Mouse (Mus musculus) forebrain, embryonic 15.5 days (tissue): Measurements from ENCODE around the gene Fxn. TPM values are rescaled to one million over a fixed set of nuclear protein-coding genes. Genes with fewer than 3 reads are reported as not detected.
"Not testable (repeated sequence)": the region's sequence is repeated elsewhere in the genome, so short reads cannot be mapped to it uniquely, and the experiment has no call there.

ENCODE experiments used
- ATAC-seq: fragments of 200-750 bp; cut with Nextera tagmentation; replicated peaks from 2 replicates; pipeline ENCODE4 v1.8.0; 2017; ENCODE audit warnings: mild to moderate bottlenecking, moderate TSS enrichment, moderate library complexity
- H3K27ac ChIP-seq: fragments of 300-500 bp; sonication (generic); replicated peaks from 2 replicates; pipeline ENCODE4 v1.5.1; 2015; ENCODE audit warnings: mild to moderate bottlenecking, inconsistent platforms
- H3K27me3 ChIP-seq: fragments of 300-500 bp; sonication (generic); 2 replicates; pipeline ENCODE4 v1.6.1; 2015; ENCODE audit warnings: inconsistent platforms
- H3K36me3 ChIP-seq: fragments of 300-500 bp; sonication (generic); 2 replicates; pipeline ENCODE4 v1.6.1; 2015; ENCODE audit warnings: mild to moderate bottlenecking, inconsistent platforms
- H3K4me1 ChIP-seq: fragments of 300-500 bp; sonication (generic); 2 replicates; pipeline ENCODE4 v1.6.1; 2015; ENCODE audit warnings: inconsistent platforms
- H3K4me2 ChIP-seq: fragments of 300-500 bp; sonication (generic); replicated peaks from 2 replicates; pipeline ENCODE4 v1.6.1; 2015; ENCODE audit warnings: mild to moderate bottlenecking, inconsistent platforms
- H3K4me3 ChIP-seq: fragments of 300-500 bp; sonication (generic); 2 replicates; pipeline ENCODE4 v1.5.1; 2015; ENCODE audit warnings: mild to moderate bottlenecking, inconsistent platforms
- H3K9ac ChIP-seq: fragments of 300-500 bp; sonication (generic); replicated peaks from 2 replicates; pipeline ENCODE4 v1.6.1; 2015; ENCODE audit warnings: mild to moderate bottlenecking, inconsistent platforms
- H3K9me3 ChIP-seq: fragments of 300-500 bp; sonication (generic); 2 replicates; pipeline ENCODE4 v1.6.1; 2016; ENCODE audit warnings: inconsistent platforms
- WGBS: fragments of 180-500 bp; shearing (Covaris S2); methylation state at CpG from one replicate; pipeline ENCODE4 v1.1.7; 2015; ENCODE audit warnings: mixed read lengths; 5-methylcytosine and 5-hydroxymethylcytosine counted together
- polyA plus RNA-seq: library from polyadenylated mRNA; unstranded; fragments of >200 nt; fragmentation: Nextera tagmentation; extraction: Ambion mirVana; gene quantifications from 2 replicates; pipeline ENCODE4 v1.2.1, GENCODE M21; 2015

The Fxn gene
- polyA plus RNA-seq, 1 experiment from 2014 or later = 43.4 TPM

DNA sequence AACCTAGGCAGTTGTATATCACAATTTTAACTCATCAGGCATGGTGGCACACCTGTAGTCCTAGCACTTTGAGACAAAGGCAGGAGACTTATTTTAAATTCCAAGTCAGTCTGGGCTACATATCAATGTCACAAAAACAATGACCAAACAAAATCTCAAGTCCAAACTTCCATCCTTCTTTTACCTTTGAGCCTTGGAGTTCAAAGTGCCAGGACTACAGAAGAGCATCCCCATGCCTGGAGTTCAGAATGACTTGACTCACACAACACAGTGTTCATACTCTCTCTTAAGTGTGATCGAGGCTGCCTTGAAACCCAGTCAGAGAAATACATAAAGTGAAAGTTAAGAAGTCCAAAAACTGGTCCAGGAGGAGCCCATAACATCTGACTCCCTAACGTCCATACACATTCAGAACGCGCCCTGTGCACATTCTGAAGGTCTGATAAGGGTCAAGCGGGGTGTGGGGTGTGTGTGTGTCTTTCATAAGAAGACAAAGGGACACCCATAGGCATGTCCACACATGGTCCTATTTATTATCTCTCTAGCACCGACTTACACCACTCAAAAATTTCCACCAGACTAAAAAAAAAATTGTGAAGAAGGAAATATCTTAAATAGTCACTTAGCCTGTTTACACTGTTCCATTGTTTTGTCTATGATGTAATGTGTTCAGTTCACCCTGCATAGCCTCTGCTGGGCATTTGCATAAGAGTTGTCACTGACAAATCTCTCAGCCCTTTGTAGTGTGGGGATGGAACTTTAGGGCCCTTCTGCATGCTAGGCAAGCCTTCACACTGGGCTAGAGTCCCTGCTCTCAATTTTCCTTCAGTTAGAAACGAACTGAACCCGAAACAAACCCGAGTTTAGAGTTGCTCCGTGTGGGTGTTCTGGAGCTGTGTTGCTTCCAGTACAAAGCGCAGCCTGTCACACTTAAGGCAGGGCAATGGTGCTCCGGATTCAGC is 20.7 kb downstream of the Fxn start:
- Histone ChIP-seq H3K4me1 (no peaks in the 10 kb centered on the region; the same call in 1 of the 2 replicates), H3K36me3 (0 out of 2 replicates have a peak, but pooled peaks cover 3% of the 10 kb centered on the region), H3K9ac (no peak overlapping the region), H3K9me3 (no peaks in the 10 kb centered on the region), H3K4me3 (no peak overlapping the region), H3K27ac (peak overlapping the region; percentile 37; the same call in 1 of the 2 replicates), H3K4me2 (no peak overlapping the region), H3K27me3 (no peaks in the 10 kb centered on the region)
- peak; percentile 55; the same call in 1 of the 2 replicates for ATAC-seq
- 64% methylated on average over 12 of the region's 12 CpGs for WGBS

DNA sequence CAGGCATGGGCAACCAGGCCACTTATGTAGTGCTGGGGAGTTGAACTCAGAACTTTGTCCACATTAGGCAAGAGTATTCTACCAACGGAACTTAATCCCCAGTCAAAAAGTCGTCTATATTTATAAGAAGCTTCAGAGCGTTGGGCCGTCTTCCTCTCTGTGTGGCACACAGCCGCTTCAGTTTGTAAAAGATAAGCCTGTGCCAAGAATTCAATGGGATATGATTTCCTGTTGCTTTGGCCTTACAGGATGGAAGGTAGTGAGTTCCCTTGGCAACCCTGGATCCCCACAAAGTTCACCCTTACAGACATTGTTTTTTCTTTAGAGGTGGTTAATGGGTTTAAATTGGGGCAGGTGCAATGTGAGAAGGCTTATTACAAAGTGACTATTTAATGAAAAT is 22.0 kb downstream of the Fxn start:
- Histone ChIP-seq H3K4me1 (peaks cover 3% of the 10 kb centered on the region; the same call in 1 of the 2 replicates), H3K36me3 (no peaks in the 10 kb centered on the region), H3K9me3 (no peaks in the 10 kb centered on the region), H3K27ac (no peak overlapping the region), H3K27me3 (no peaks in the 10 kb centered on the region), H3K4me2 (no peak overlapping the region), H3K9ac (no peak overlapping the region), H3K4me3 (no peak overlapping the region)
- 73% methylated on average over 5 of the region's 5 CpGs for WGBS
- ATAC-seq = no peak

DNA sequence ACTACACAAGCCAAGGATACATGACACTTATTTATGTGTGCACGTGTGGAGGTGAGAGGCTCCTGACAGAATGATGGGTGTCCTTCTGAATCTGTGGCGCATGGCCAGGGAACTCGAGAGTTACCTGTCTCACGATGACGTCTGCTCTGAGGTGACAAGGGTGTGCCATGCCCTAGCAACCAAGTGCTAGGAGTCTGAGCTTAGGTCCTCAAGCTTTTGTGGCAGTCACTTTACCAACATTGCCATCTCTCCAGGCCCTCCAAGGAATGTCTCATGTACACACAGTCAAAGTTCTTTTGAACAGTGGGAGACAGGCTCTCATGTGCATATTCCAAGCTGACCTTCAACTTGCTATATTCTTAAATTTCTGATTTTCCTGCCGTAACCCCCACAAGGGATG is 22.4 kb downstream of the Fxn start:
- H3K9me3 ChIP-seq = no peaks in the 10 kb centered on the region
- no peak overlapping the region for H3K4me2 ChIP-seq
- H3K27me3 ChIP-seq = no peaks in the 10 kb centered on the region; the same call in 1 of the 2 replicates
- H3K9ac ChIP-seq = no peak overlapping the region
- 97% methylated on average over 6 of the region's 6 CpGs for WGBS
- H3K4me1 ChIP-seq = peaks cover 3% of the 10 kb centered on the region; the same call in 1 of the 2 replicates
- no peaks in the 10 kb centered on the region for H3K36me3 ChIP-seq
- H3K4me3 ChIP-seq = no peak overlapping the region
- ATAC-seq = no peak
- H3K27ac ChIP-seq = no peak overlapping the region

DNA sequence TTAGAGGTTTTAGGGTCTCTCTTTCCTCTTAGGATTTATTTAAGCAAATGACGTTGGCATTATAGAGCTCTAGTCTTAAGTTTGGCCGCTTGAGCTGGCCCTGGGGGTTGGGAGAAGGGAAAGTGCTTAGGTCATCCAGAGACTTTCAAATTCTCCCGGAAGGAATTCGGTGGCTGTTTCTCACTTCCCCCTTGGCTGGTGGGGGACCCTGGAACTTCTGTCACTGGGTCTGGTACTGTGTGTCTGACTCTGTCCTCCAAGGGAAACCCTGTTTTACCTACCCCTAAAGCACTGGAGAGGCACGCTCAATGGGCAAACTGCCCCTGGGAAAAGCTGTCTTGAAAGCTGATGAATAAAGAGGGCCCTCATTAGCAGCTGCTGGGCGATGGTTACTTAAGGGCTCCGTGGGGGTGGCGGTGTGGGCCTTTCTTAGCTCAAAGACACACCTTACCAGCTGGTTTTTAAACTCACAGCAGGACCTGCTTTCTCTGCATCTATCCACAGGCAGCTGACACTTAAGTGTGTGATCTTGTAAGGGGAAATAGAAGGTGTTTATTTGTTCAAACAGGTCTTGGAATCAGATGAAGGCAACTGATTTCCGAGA is 26.6 kb downstream of the Fxn start:
- Histone ChIP-seq H3K36me3 (no peaks in the 10 kb centered on the region), H3K9me3 (no peaks in the 10 kb centered on the region), H3K9ac (no peak overlapping the region), H3K27me3 (no peaks in the 10 kb centered on the region; the same call in 1 of the 2 replicates), H3K4me3 (no peak overlapping the region), H3K4me2 (no peak overlapping the region), H3K27ac (no peak overlapping the region), H3K4me1 (peaks cover 7% of the 10 kb centered on the region)
- no peak for ATAC-seq
- WGBS = 17% methylated on average over 9 of the region's 9 CpGs

DNA sequence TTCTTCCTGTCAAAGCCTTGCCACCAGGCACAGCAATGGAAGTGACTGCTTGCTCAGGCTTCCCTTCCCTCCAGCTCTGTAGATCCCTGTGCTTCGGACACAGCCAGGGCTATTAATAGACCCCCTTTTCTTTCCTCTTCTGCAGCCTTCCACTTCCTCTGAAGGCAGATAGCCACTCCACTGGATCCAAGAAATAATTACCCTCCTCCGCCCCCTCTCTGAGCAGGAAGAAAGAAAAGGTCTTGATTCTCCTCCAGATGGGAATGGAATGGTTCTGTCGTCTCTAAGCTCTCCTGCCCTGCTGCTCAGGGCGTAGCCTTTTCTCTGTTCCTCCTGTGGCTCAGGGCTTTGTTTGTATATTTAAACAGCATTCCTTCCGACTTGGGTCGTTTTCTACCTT is 28.5 kb downstream of the Fxn start:
- H3K27ac ChIP-seq = no peak overlapping the region

DNA sequence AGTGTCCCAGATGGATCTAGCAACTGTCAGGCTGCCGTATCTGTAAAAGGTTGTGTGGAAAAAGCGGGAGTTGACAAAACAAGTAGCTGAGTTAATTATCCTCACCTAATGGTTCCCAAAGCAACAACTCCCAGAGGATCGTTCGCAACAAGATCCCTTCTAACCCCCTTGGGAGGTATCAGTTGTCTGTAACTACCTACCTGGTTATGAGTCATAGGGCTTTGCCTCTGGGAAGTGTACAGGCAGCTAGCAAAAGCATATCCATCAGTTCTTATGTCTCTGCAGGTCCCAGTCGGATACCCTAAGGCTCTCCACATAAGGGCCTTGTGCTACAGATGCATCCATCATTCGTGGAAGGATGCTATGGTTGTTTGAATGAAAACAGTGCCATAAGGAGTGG is 37.1 kb downstream of the Fxn start:
- 82% methylated on average over 6 of the region's 6 CpGs for WGBS
- H3K27ac ChIP-seq = no peak overlapping the region
- no peak overlapping the region for H3K4me2 ChIP-seq
- ATAC-seq = no peak
- no peak overlapping the region for H3K4me3 ChIP-seq
- no peaks in the 10 kb centered on the region for H3K9me3 ChIP-seq
- no peaks in the 10 kb centered on the region for H3K36me3 ChIP-seq
- no peak overlapping the region for H3K9ac ChIP-seq
- no peaks in the 10 kb centered on the region for H3K4me1 ChIP-seq
- H3K27me3 ChIP-seq = no peaks in the 10 kb centered on the region

More for the DNA sequence above, 28.5 kb downstream of the Fxn start:
- WGBS = 12% methylated on average over 6 of the region's 6 CpGs
- H3K9ac ChIP-seq = no peak overlapping the region
- ATAC-seq = no peak
- H3K4me3 ChIP-seq = no peak overlapping the region
- no peaks in the 10 kb centered on the region for H3K36me3 ChIP-seq
- no peaks in the 10 kb centered on the region; the same call in 1 of the 2 replicates for H3K27me3 ChIP-seq
- no peaks in the 10 kb centered on the region for H3K9me3 ChIP-seq
- peaks cover 7% of the 10 kb centered on the region for H3K4me1 ChIP-seq
- H3K4me2 ChIP-seq = no peak overlapping the region

DNA sequence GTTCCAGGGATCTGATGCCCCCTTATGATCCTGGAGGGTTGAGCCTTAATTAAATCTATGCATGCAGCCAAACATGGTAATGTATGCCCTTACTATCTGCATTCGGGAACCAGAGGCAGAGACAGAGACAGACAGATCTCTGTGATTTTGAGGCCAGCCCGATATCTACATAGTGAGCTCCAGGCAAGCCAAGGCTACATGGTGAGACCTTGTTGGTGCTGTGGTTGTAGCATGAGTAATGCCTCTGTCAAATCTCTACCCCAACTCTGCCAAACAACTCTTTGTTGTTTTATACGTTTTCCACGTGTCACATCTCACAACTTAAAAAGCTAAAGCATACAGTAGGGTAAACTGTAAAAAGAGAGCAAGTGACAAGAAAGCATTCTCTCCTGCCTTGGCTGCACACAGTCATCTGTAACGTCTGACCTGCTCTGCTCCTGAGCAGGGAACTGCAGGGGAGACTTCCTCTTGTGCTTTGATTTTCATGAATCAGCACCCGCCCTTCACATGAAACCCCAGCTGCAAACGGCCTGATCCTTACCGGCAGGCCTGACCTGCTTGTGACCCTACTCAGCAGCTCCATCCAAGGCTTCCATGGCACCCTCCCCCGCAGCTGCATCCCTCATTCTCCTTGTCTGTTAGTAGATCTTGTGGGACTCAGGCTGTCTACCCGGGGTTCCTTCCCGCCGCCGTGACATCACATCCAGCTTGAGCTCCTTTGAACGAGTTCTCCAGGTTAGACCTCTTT is 38.4 kb downstream of the Fxn start:
- no peak overlapping the region for H3K9ac ChIP-seq
- H3K27me3 ChIP-seq = no peaks in the 10 kb centered on the region
- H3K9me3 ChIP-seq = no peaks in the 10 kb centered on the region
- H3K4me2 ChIP-seq = no peak overlapping the region
- WGBS = 42% methylated on average over 14 of the region's 14 CpGs
- H3K27ac ChIP-seq = no peak overlapping the region
- no peak for ATAC-seq
- no peaks in the 10 kb centered on the region for H3K36me3 ChIP-seq
- no peaks in the 10 kb centered on the region for H3K4me1 ChIP-seq
- no peak overlapping the region for H3K4me3 ChIP-seq

DNA sequence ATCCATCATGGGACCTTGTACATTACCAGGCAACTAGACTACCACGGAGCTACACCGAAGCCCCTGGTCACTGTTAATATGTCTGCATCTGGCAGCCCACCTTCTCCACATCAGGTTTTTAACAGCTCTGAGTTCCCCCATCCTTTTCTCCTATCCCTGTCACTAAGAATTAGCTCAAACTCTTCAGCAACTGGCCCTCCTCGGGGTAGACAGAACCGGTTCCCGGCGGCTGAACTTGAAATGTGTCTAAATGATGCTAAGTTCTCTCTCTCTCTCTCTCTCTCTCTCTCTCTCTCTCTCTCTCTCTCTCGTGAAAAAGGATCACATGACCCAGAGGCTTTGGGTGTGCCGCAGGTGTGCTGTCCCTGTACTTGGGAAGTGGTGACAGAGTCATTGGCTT is 39.1 kb downstream of the Fxn start:
- Histone ChIP-seq H3K9ac (no peak overlapping the region), H3K4me3 (no peak overlapping the region), H3K9me3 (no peaks in the 10 kb centered on the region), H3K36me3 (no peaks in the 10 kb centered on the region), H3K4me2 (no peak overlapping the region), H3K4me1 (no peaks in the 10 kb centered on the region), H3K27ac (no peak overlapping the region), H3K27me3 (no peaks in the 10 kb centered on the region)
- ATAC-seq = no peak
- WGBS = 90% methylated on average over 8 of the region's 8 CpGs

DNA sequence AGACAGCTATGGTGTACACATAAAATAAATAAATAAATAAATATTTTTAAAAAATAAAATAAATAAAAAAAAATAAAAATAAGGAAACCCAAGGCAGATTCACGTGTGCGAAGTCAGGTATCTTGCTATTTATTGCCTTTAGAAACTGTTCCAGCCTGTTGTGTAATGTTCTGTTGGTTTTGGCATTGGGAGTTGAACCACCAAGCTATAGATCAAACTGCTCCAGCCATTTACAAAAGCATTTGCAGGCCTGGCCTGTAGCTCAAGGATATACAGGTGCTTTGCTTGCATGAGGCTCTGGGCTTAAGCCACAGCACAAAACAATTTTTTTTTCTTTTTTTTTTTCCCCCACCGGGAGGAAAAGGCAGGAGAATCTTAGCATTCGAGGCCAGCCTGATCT is 42.4 kb downstream of the Fxn start:
- H3K9me3 ChIP-seq = no peaks in the 10 kb centered on the region
- no peak overlapping the region for H3K27ac ChIP-seq
- 90% methylated on average over 4 of the region's 4 CpGs for WGBS
- no peaks in the 10 kb centered on the region for H3K4me1 ChIP-seq
- H3K36me3 ChIP-seq = no peaks in the 10 kb centered on the region
- H3K27me3 ChIP-seq = no peaks in the 10 kb centered on the region
- no peak overlapping the region for H3K9ac ChIP-seq
- H3K4me3 ChIP-seq = no peak overlapping the region
- H3K4me2 ChIP-seq = no peak overlapping the region
- no peak for ATAC-seq

DNA sequence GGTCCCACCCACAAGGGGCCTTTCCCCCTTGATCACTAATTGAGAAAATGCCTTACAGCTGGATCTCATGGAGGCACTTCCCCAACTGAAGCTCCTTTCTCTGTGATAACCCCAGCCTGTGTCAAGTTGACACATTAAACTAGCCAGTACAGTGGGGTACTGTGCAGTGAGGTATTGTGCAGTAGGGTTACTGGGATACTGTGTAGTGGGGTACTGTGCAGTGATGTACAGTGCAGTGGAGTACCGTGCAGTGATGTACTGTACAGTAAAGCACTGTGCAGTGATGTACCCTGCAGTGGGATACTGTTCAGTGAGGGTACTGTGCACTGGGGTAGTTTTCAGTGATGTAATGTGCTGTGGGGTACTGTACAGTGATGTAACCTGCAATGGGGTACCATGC is 48.0 kb downstream of the Fxn start:
- ATAC-seq, H3K9me3 ChIP-seq, H3K4me1 ChIP-seq, H3K27me3 ChIP-seq, H3K9ac ChIP-seq, H3K4me2 ChIP-seq, H3K36me3 ChIP-seq, H3K4me3 ChIP-seq, H3K27ac ChIP-seq: not testable (repeated sequence)
- 94% methylated on average over 1 of the region's 1 CpGs for WGBS

DNA sequence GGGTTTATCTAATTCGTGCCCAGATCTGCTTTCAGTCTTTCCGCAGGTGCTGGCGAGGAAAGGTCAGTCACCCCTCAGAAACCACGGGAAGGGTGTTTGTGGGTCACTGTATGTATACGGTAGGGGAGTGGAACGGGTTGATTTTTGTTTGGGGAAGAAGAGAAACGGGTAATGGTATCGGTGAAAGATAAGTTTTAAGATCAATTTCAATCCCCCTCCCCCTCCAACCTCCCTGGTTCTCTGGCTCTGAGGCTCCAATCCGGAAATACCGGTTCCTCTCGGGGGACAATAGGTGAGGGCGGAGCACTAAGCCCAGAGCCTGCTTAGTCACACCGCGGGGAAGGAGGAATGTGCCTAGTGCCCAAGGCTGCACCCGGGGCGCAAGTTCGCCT is 55.1 kb downstream of the Fxn start:
- peak overlapping the region; percentile 47 for H3K4me3 ChIP-seq
- no peak overlapping the region for H3K9ac ChIP-seq
- WGBS = 1% methylated on average over 17 of the region's 17 CpGs
- H3K36me3 ChIP-seq = no peaks in the 10 kb centered on the region
- no peak for ATAC-seq
- peaks cover 14% of the 10 kb centered on the region for H3K4me1 ChIP-seq
- H3K9me3 ChIP-seq = no peaks in the 10 kb centered on the region
- H3K4me2 ChIP-seq = peak overlapping the region; percentile 92
- H3K27ac ChIP-seq = no peak overlapping the region
- H3K27me3 ChIP-seq = peaks cover 13% of the 10 kb centered on the region
